Mouse (Mus musculus) thymus, postnatal 14 days (tissue): ENCODE results near the gene Hoxc5.

Experiments
- DNase-seq: peaks from one replicate; pipeline ENCODE4 v3.0.0; 2021

Gene Hoxc5

GRCm38 (mm10) chr15:103011928-103012486, 44.8 kb downstream of the Hoxc5 start:
- no peak for DNase-seq

GRCm38 (mm10) chr15:103013238-103013984, 46.2 kb downstream of the Hoxc5 start:
- DNase-seq = peak; percentile 20

- no peak for DNase-seq
Observed at GRCm38 (mm10) chr15:103014166-103015008, 47.1 kb downstream of the Hoxc5 start.

- no peak for DNase-seq
Observed at GRCm38 (mm10) chr15:103015009-103015399, 47.8 kb downstream of the Hoxc5 start.

GRCm38 (mm10) chr15:103015406-103016166, 48.3 kb downstream of the Hoxc5 start:
- DNase-seq = no peak

GRCm38 (mm10) chr15:103018636-103019035, 51.4 kb downstream of the Hoxc5 start, which contains the start of gene Hoxc4:
TSS of gene Hoxc4 (plus strand) at chr15:103018934.
- no peak for DNase-seq

- DNase-seq = no peak
Observed at GRCm38 (mm10) chr15:103020899-103021418, 53.7 kb downstream of the Hoxc5 start.

- no peak for DNase-seq
Observed at GRCm38 (mm10) chr15:103021544-103021943, 54.3 kb downstream of the Hoxc5 start.

- no peak for DNase-seq
Observed at GRCm38 (mm10) chr15:103024131-103024530, 56.9 kb downstream of the Hoxc5 start.

- DNase-seq = no peak
Observed at GRCm38 (mm10) chr15:103027266-103028235, 60.3 kb downstream of the Hoxc5 start.

GRCm38 (mm10) chr15:103028916-103029512, 61.8 kb downstream of the Hoxc5 start:
- DNase-seq = no peak

GRCm38 (mm10) chr15:103030142-103030541, 62.9 kb downstream of the Hoxc5 start:
- DNase-seq = no peak

GRCm38 (mm10) chr15:103032167-103032566, 64.9 kb downstream of the Hoxc5 start:
- DNase-seq = no peak

- no peak for DNase-seq
Observed at GRCm38 (mm10) chr15:103032646-103033575, 65.7 kb downstream of the Hoxc5 start.

GRCm38 (mm10) chr15:103034043-103034806, 67.0 kb downstream of the Hoxc5 start:
- no peak for DNase-seq

- no peak for DNase-seq
Observed at GRCm38 (mm10) chr15:103034807-103035547, 67.7 kb downstream of the Hoxc5 start.

GRCm38 (mm10) chr15:103035548-103035881, 68.3 kb downstream of the Hoxc5 start:
- no peak for DNase-seq

GRCm38 (mm10) chr15:103037579-103037978, 70.3 kb downstream of the Hoxc5 start:
- DNase-seq = no peak
